Mouse (Mus musculus): ENCODE measurements at regions not wholly inside any gene's neighbourhood (a gene's known extent, or its start where the extent isn't known, plus 50 kb on each side); places are given as distances from the start of the nearest gene placed in this dataset.

DNA sequence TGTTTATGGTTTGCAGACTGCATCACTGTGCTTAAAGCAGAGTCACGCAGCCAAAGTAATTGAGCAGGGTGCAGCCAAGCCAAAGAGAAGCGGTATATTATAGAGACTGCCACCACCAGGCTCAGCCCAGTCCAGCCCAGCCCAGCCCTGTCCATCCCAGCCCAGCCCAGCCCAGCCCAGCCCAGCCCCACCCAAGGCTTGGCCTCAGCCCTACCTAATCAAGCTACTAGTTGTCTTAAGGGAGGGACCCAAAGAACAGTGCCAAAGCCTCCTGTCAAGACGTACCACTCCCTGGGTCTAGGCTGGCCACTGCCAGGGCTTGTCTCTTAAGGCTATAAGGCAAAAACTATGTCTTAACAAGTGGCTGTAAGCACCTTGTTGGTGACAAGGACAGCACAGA, 166.9 kb upstream of the Klf3 start:
- no peak overlapping the region for H3K4me2 ChIP-seq (ENCODE audit: insufficient read depth, low read depth, poor library complexity, severe bottlenecking)

DNA sequence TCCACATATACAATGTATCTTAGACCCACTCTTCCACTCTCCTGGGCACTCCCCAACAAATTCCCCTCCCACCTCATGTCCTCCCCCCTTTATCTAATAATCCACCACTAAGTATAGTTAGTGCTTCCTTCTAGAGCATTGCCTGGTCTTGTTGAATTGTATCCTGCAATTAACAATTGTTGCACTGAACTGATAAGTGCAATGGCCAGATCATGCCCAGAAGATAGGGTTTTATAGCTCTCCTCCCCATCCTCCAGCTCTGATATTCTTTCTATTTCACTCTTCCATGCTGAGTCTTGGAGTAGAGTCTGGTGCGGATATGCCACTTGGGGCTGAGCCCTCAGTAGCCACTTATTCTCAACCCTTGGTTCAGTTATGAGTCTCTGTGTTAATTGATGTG, 159.6 kb upstream of the Klf3 start:
- Histone ChIP-seq H3K4me1 (ENCODE audit: control insufficient read depth in 1 of 2, insufficient read depth in 2 of 2) (peaks cover 0 to 5% of the 10 kb centered on the region in 2 experiments; a peak in 2 of 4 replicates), H3K36me3 (replicated peaks in 1 of 2; ENCODE audit: control insufficient read depth in 1 of 2, insufficient read depth in 1 of 2, low read length in 1 of 2) (no peaks in the 10 kb centered on the region), H3K9me3 (replicated peaks; ENCODE audit: low read length) (peaks cover 2% of the 10 kb centered on the region), H3K9ac (ENCODE audit: insufficient read depth, low read depth) (no peak overlapping the region), H3K4me2 (ENCODE audit: insufficient read depth, low read depth, poor library complexity, severe bottlenecking) (no peak overlapping the region), H3K27ac (ENCODE audit: insufficient read depth, low read depth) (no peak overlapping the region), H3K27me3 (replicated peaks) (no peaks in the 10 kb centered on the region), H3K79me2 (replicated peaks; ENCODE audit: control insufficient read depth, extremely low read depth, insufficient read depth, poor library complexity, severe bottlenecking) (no peaks in the 10 kb centered on the region), H3K4me3 (replicated peaks in 1 of 3; ENCODE audit: low read depth in 2 of 3, low read length in 2 of 3, poor library complexity in 1 of 3) (no peak overlapping the region)
- in situ Hi-C loops (cut with MboI; ENCODE audit: low pct_ligation_motif_present, low pct_unique_long_range_greater_than_20kb, low sequenced_read_pairs) (no loop called here), dilution Hi-C loops (cut with MboI; ENCODE audit: extremely low pct_ligation_motif_present, extremely low pct_unique_long_range_greater_than_20kb, low sequenced_read_pairs) (no loop called here)
- TF ChIP-seq MEF2A (IDR thresholded peaks at IDR 0.05; ENCODE audit: borderline replicate concordance, low read depth, low read length) (no peak), MAFK (IDR thresholded peaks at IDR 0.05; ENCODE audit: insufficient replicate concordance, low read length) (no peak), KAT2A (IDR thresholded peaks at IDR 0.05; ENCODE audit: insufficient replicate concordance, low read length) (no peak), JUN (IDR thresholded peaks at IDR 0.05; ENCODE audit: insufficient read depth, low read depth, low read length) (no peak), CHD2 (IDR thresholded peaks at IDR 0.05; ENCODE audit: low read length) (no peak), USF1 (IDR thresholded peaks at IDR 0.05; ENCODE audit: low read depth, low read length) (no peak), RAD21 (IDR thresholded peaks at IDR 0.05; ENCODE audit: low read depth, low read length) (no peak), BHLHE40 (IDR thresholded peaks at IDR 0.05; ENCODE audit: low read depth, low read length) (no peak), ZC3H11A (IDR thresholded peaks at IDR 0.05; ENCODE audit: low read depth, low read length) (no peak), CTCF (conservative IDR thresholded peaks at IDR 0.05 in 1 of 2, IDR thresholded peaks at IDR 0.05 in 1 of 2; ENCODE audit: low read depth in 2 of 2, low read length in 2 of 2) (no peak), UBTF (IDR thresholded peaks at IDR 0.05; ENCODE audit: low read depth, low read length) (no peak), MYC (IDR thresholded peaks at IDR 0.05; ENCODE audit: low read depth, low read length) (no peak), TCF12 (IDR thresholded peaks at IDR 0.05; ENCODE audit: low read depth, low read length) (no peak), ZNF384 (IDR thresholded peaks at IDR 0.05; ENCODE audit: low read depth, low read length) (no peak), HCFC1 (IDR thresholded peaks at IDR 0.05; ENCODE audit: low read depth, low read length) (no peak), USF2 (conservative IDR thresholded peaks at IDR 0.05; ENCODE audit: low read depth, low read length) (no peak)
- no peak for DNase-seq (ENCODE audit: extremely low read depth)

More for the DNA sequence above, 166.9 kb upstream of the Klf3 start:
- Histone ChIP-seq H3K9me3 (replicated peaks; ENCODE audit: low read length) (no peaks in the 10 kb centered on the region), H3K36me3 (replicated peaks in 1 of 2; ENCODE audit: control insufficient read depth in 1 of 2, insufficient read depth in 1 of 2, low read length in 1 of 2) (no peaks in the 10 kb centered on the region), H3K79me2 (replicated peaks; ENCODE audit: control insufficient read depth, extremely low read depth, insufficient read depth, poor library complexity, severe bottlenecking) (no peaks in the 10 kb centered on the region), H3K4me1 (ENCODE audit: control insufficient read depth in 1 of 2, insufficient read depth in 2 of 2) (no peaks in the 10 kb centered on the region), H3K4me3 (replicated peaks in 1 of 3; ENCODE audit: low read depth in 2 of 3, low read length in 2 of 3, poor library complexity in 1 of 3) (no peak overlapping the region), H3K27ac (ENCODE audit: insufficient read depth, low read depth) (no peak overlapping the region), H3K27me3 (replicated peaks) (no peaks in the 10 kb centered on the region), H3K9ac (ENCODE audit: insufficient read depth, low read depth) (no peak overlapping the region)
- TF ChIP-seq MAFK (IDR thresholded peaks at IDR 0.05; ENCODE audit: insufficient replicate concordance, low read length) (no peak), MAX (IDR thresholded peaks at IDR 0.05; ENCODE audit: low read length) (no peak), ELF1 (IDR thresholded peaks at IDR 0.05; ENCODE audit: low read depth, low read length) (no peak), CTCF (conservative IDR thresholded peaks at IDR 0.05 in 1 of 2, IDR thresholded peaks at IDR 0.05 in 1 of 2; ENCODE audit: low read depth in 2 of 2, low read length in 2 of 2) (no peak), TBP (conservative IDR thresholded peaks at IDR 0.05; ENCODE audit: low read depth, low read length) (no peak), TCF12 (IDR thresholded peaks at IDR 0.05; ENCODE audit: low read depth, low read length) (no peak), ETS1 (conservative IDR thresholded peaks at IDR 0.05; ENCODE audit: low read depth, low read length) (no peak), MXI1 (IDR thresholded peaks at IDR 0.05; ENCODE audit: low read depth, low read length) (no peak), ZKSCAN1 (IDR thresholded peaks at IDR 0.05; ENCODE audit: borderline replicate concordance, low read depth, low read length) (no peak), UBTF (IDR thresholded peaks at IDR 0.05; ENCODE audit: low read depth, low read length) (no peak), RAD21 (IDR thresholded peaks at IDR 0.05; ENCODE audit: low read depth, low read length) (no peak), JUN (IDR thresholded peaks at IDR 0.05; ENCODE audit: insufficient read depth, low read depth, low read length) (no peak), USF1 (IDR thresholded peaks at IDR 0.05; ENCODE audit: low read depth, low read length) (no peak)
- in situ Hi-C loops (cut with MboI; ENCODE audit: low pct_ligation_motif_present, low pct_unique_long_range_greater_than_20kb, low sequenced_read_pairs): no loop called here
- no peak for DNase-seq (ENCODE audit: extremely low read depth)
- dilution Hi-C loops (cut with MboI; ENCODE audit: extremely low pct_ligation_motif_present, extremely low pct_unique_long_range_greater_than_20kb, low sequenced_read_pairs): no loop called here

Data from CH12.LX (cell line).